Mouse (Mus musculus) kidney, postnatal 0 days (tissue): Measurements from ENCODE around the gene Kcnj9. TPM values are rescaled to one million over a fixed set of nuclear protein-coding genes. Genes with fewer than 3 reads are reported as not detected.

Experiments used
- ATAC-seq: fragments of 200-750 bp; cut with Nextera tagmentation; replicated peaks from 2 replicates; pipeline ENCODE4 v1.8.0; 2017; ENCODE audit warnings: low read depth, moderate number of reproducible peaks, moderate TSS enrichment, moderate library complexity; ENCODE audit not compliant: low FRiP score
- DNase-seq: peaks from one replicate; pipeline ENCODE4 v3.0.0-alpha.2; 2016; ENCODE audit warnings: low spot score
- H3K27ac ChIP-seq: fragments of 300-500 bp; sonication (generic); 2 replicates; pipeline ENCODE4 v1.5.1; 2014; ENCODE audit warnings: mild to moderate bottlenecking
- H3K27me3 ChIP-seq: fragments of 300-500 bp; sonication (generic); 2 replicates; pipeline ENCODE4 v1.6.1; 2014; ENCODE audit warnings: low read length, mixed read lengths; ENCODE audit not compliant: insufficient read depth
- H3K36me3 ChIP-seq: fragments of 300-500 bp; sonication (generic); 2 replicates; pipeline ENCODE4 v1.6.1; 2014; ENCODE audit warnings: low read length, mixed read lengths; ENCODE audit not compliant: insufficient read depth
- H3K4me1 ChIP-seq: fragments of 300-500 bp; sonication (generic); replicated peaks from 2 replicates; pipeline ENCODE4 v1.6.1; 2014; ENCODE audit warnings: antibody characterized with exemption, low read length, mixed read lengths; ENCODE audit not compliant: insufficient read depth
- H3K4me2 ChIP-seq: fragments of 300-500 bp; sonication (generic); 2 replicates; pipeline ENCODE4 v1.6.1; 2014; ENCODE audit warnings: mild to moderate bottlenecking, low read length, moderate library complexity, mixed read lengths
- H3K4me3 ChIP-seq: fragments of 300-500 bp; sonication (generic); replicated peaks from 2 replicates; pipeline ENCODE4 v1.5.1; 2014; ENCODE audit warnings: low read depth, low read length
- H3K9ac ChIP-seq: fragments of 300-500 bp; sonication (generic); 2 replicates; pipeline ENCODE4 v1.6.1; 2014; ENCODE audit warnings: low read depth, low read length
- H3K9me3 ChIP-seq: fragments of 300-500 bp; sonication (generic); replicated peaks from 2 replicates; pipeline ENCODE4 v1.6.1; 2016; ENCODE audit warnings: low read length, inconsistent platforms, mixed read lengths
- CTCF ChIP-seq: IDR thresholded peaks from 2 replicates; pipeline ENCODE4 v1.5.1; 2016; ENCODE audit warnings: antibody characterized with exemption, low read depth, mild to moderate bottlenecking, moderate library complexity
- WGBS: fragments of 180-500 bp; shearing (Covaris S2); extraction: QIAGEN DNeasy Blood & Tissue Kit; methylation state at CpG from one replicate; pipeline ENCODE4 v1.1.7; 2014; 5-methylcytosine and 5-hydroxymethylcytosine counted together
- polyA plus RNA-seq: library from polyadenylated mRNA; unstranded; fragments of >200 nt; fragmentation: Nextera tagmentation; extraction: Ambion mirVana; gene quantifications from 2 replicates; pipeline ENCODE4 v1.2.1, GENCODE M21; 2015

Gene Kcnj9
- polyA plus RNA-seq, 1 experiment from 2014 or later, result 0.03 TPM

- no peaks in the 10 kb centered on the region for H3K4me1 ChIP-seq
- H3K27ac ChIP-seq, result no peak overlapping the region
- no peak overlapping the region for H3K4me3 ChIP-seq
- no peaks in the 10 kb centered on the region for H3K9me3 ChIP-seq
- no peaks in the 10 kb centered on the region for H3K36me3 ChIP-seq
- no peaks in the 10 kb centered on the region for H3K27me3 ChIP-seq
- DNase-seq, result no peak
- ATAC-seq, result no peak
- no peak overlapping the region for H3K9ac ChIP-seq
- TF ChIP-seq CTCF, result no peak
- no peak overlapping the region for H3K4me2 ChIP-seq
- WGBS, result 53% methylated on average over 2 of the region's 2 CpGs
Measured at GRCm38 (mm10) chr1:172337411-172338185, 8.5 kb upstream of the Kcnj9 start.

GRCm38 (mm10) chr1:172335804-172336203 lies 6.7 kb upstream of the Kcnj9 start:
- TF ChIP-seq CTCF, result no peak

GRCm38 (mm10) chr1:172333512-172333911 lies 4.4 kb upstream of the Kcnj9 start:
- Histone ChIP-seq H3K4me3 (no peak overlapping the region), H3K4me2 (no peak overlapping the region), H3K4me1 (no peaks in the 10 kb centered on the region), H3K9ac (no peak overlapping the region), H3K9me3 (no peaks in the 10 kb centered on the region), H3K27me3 (0 out of 2 replicates have a peak, but pooled peaks cover 7% of the 10 kb centered on the region), H3K27ac (no peak overlapping the region), H3K36me3 (no peaks in the 10 kb centered on the region)
- peak; percentile 68 for TF ChIP-seq CTCF
- peak; percentile 35 for DNase-seq
- WGBS, result 19% methylated on average over 3 of the region's 3 CpGs
- no peak for ATAC-seq

More at GRCm38 (mm10) chr1:172335804-172336203, 6.7 kb upstream of the Kcnj9 start:
- Histone ChIP-seq H3K4me2 (no peak overlapping the region), H3K27ac (no peak overlapping the region), H3K9me3 (no peaks in the 10 kb centered on the region), H3K36me3 (no peaks in the 10 kb centered on the region), H3K9ac (no peak overlapping the region), H3K4me3 (no peak overlapping the region), H3K4me1 (no peaks in the 10 kb centered on the region), H3K27me3 (no peaks in the 10 kb centered on the region)
- no peak for ATAC-seq
- WGBS, result 76% methylated on average over 15 of the region's 15 CpGs
- no peak for DNase-seq

GRCm38 (mm10) chr1:172332925-172333324 lies 3.8 kb upstream of the Kcnj9 start:
- Histone ChIP-seq H3K9ac (no peak overlapping the region), H3K27me3 (0 out of 2 replicates have a peak, but pooled peaks cover 10% of the 10 kb centered on the region), H3K27ac (no peak overlapping the region), H3K4me2 (no peak overlapping the region), H3K4me1 (no peaks in the 10 kb centered on the region), H3K36me3 (no peaks in the 10 kb centered on the region), H3K9me3 (no peaks in the 10 kb centered on the region), H3K4me3 (no peak overlapping the region)
- TF ChIP-seq CTCF, result no peak
- DNase-seq, result no peak
- WGBS, result 68% methylated on average over 2 of the region's 2 CpGs
- ATAC-seq, result no peak

- DNase-seq (no peak), ATAC-seq (no peak)
- Histone ChIP-seq H3K36me3 (no peaks in the 10 kb centered on the region), H3K4me2 (no peak overlapping the region), H3K27me3 (peaks cover 20% of the 10 kb centered on the region), H3K4me1 (no peaks in the 10 kb centered on the region), H3K9ac (no peak overlapping the region), H3K27ac (no peak overlapping the region), H3K9me3 (no peaks in the 10 kb centered on the region), H3K4me3 (no peak overlapping the region)
- WGBS, result 75% methylated on average over 8 of the region's 8 CpGs
- TF ChIP-seq CTCF, result no peak
Measured at GRCm38 (mm10) chr1:172331422-172331947, 2.4 kb upstream of the Kcnj9 start.

GRCm38 (mm10) chr1:172329616-172330015 lies 498 bp upstream of the Kcnj9 start:
- no peak overlapping the region for H3K27ac ChIP-seq
- H3K4me1 ChIP-seq, result no peaks in the 10 kb centered on the region
- H3K4me3 ChIP-seq, result no peak overlapping the region
- H3K36me3 ChIP-seq, result no peaks in the 10 kb centered on the region
- no peaks in the 10 kb centered on the region for H3K9me3 ChIP-seq
- H3K9ac ChIP-seq, result no peak overlapping the region
- no peak for DNase-seq
- peaks cover 26% of the 10 kb centered on the region for H3K27me3 ChIP-seq
- no peak overlapping the region for H3K4me2 ChIP-seq
- no peak for TF ChIP-seq CTCF
- WGBS, result 71% methylated on average over 6 of the region's 6 CpGs
- no peak for ATAC-seq
